Mouse (Mus musculus) adrenal gland, postnatal 4 days (tissue): ENCODE data around the gene Skap1. TPM values are rescaled to one million over a fixed set of nuclear protein-coding genes. Genes with fewer than 3 reads are reported as not detected.

Experiments
- DNase-seq, 2 experiments: peaks; one replicate each; pipeline ENCODE4 v3.0.0; 2021 to 2022; ENCODE audit warnings: low spot score in 2 of 2, mixed read lengths in 2 of 2
- total RNA-seq, 2 experiments: library from RNA; stranded (reverse); gene quantifications; 2 replicates each; pipeline ENCODE4 v1.2.3; 2021

Skap1 gene
- total RNA-seq, 2 experiments from 2014 or later = 6.1 to 7.6 TPM

- no peak for DNase-seq
Measured at GRCm38 (mm10) chr11:96619576-96619975, 155.2 kb downstream of the Skap1 start.

GRCm38 (mm10) chr11:96620006-96620405 is 155.6 kb downstream of the Skap1 start:
- DNase-seq = no peak

GRCm38 (mm10) chr11:96620660-96621059 is 156.3 kb downstream of the Skap1 start:
- DNase-seq = no peak

GRCm38 (mm10) chr11:96621167-96621566 is 156.8 kb downstream of the Skap1 start:
- peak; percentile 53 to 65 for DNase-seq

- DNase-seq = peak; percentile 13 to 48
Measured at GRCm38 (mm10) chr11:96622782-96623181, 158.4 kb downstream of the Skap1 start.

GRCm38 (mm10) chr11:96624436-96624835 is 160.0 kb downstream of the Skap1 start:
- no peak for DNase-seq

- no peak for DNase-seq
Measured at GRCm38 (mm10) chr11:96629775-96630174, 165.4 kb downstream of the Skap1 start.

GRCm38 (mm10) chr11:96631521-96631920 is 167.1 kb downstream of the Skap1 start:
- no peak for DNase-seq

GRCm38 (mm10) chr11:96637927-96638326 is 173.5 kb downstream of the Skap1 start:
- no peak for DNase-seq

GRCm38 (mm10) chr11:96639805-96640204 is 175.4 kb downstream of the Skap1 start:
- DNase-seq = no peak

DNA sequence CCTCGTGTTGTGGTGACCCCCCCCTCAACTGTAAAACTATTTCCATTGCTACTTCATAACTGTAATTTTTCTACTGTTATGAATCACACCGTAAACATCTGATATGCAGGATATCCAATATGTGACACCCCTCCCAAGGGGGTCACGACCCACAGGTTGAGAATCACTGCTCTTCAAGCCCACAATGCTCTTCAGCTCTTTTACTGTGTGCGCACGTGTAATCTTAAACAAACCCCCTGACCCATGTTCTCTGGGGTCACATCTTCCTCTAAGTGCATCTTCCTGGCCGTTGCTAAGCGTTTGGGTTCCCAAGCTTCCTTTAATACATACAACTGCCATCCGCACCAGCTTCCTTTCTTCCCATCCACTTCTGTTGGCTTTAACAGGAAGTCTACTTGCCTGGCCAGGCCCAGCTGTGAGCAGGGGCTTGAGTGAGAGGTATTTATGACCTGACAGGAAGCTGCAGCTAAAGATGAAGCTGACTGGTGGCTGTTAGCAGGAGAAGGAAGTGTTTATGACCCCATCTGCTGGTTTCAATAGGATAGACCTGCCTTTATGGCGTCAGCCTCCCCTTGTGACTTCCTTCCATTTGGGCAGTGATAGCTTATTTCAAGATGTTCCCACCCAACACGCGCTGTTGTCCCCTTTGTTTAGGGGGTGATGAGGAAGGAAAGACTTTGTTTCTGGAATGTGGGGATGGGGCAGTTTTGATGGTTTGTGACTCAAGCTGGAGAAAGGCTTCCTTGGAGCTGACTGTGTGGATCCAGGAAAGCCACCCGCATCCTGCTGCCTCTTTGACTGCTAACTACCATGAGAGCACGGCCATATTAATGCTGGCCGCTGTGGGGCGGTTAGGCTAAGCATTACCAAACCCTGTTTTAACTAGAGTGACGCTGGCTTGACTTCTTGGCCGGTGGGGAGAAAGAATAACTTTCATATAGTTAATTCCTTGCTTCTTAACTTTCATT is 178.1 kb downstream of the Skap1 start:
- no peak for DNase-seq

DNA sequence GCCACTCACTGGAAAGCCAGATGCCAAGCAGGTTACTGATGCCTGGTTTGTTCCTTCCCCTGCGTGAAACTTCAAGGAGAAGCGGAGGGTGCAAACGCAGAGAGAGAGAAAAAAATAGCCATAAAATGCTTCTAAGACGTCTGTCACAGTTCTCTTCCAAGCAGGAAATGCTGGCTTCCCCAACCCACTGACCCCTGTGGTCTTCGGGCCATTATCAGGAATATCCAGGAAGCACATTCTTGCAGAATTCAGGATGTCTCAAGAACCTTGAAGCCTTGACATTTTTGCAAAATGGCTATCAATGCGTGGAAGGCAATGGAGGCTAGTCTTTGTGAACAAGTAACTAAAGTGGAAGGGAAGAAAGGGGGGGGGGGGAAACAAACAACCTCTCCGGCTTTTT is 180.6 kb downstream of the Skap1 start:
- no peak for DNase-seq

DNA sequence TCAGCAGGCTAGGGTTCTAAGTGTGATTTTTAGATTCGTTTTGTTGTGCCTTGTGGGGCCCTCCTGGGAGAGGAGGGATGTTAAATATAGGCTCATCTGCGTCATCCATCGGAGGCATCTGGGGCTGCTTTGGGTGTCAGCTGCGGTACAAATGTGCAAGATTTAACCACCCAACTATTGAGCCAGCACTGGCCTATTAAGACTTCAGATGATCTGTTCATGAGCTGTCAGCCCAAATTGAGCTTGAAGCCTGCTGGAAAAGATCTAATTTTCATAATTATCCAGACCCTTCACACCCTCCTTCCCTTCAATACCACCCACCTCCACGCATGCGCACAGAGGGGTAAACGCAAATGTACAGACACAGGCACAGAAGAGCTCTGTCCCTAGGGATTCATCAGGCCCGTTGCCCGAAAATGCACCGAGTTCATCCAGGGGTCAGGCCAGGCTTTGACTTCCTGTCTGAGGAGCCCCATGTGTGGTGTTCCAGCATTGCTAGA is 181.2 kb downstream of the Skap1 start:
- peak in 1 of 2 experiments; percentile 15 for DNase-seq

DNA sequence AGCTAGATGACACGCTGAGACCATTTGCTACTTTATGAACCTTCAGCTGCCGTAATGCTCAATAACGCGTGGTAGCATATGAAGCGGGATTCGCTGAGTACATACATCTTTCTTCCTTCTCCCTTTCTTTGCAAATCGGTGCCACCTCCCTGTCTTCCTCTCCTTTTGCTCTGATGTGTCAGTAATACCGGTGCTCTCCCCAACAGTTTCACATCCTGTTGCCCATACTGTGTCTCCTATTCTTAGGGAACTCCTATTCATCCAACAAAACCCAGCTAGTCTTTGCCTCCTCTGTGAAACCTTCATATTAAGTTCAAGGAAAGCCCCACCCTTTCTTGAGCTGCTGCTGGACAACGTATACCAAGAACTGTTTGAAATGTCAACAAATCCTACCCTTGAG is 187.5 kb downstream of the Skap1 start:
- no peak for DNase-seq

GRCm38 (mm10) chr11:96653867-96654266 is 189.5 kb downstream of the Skap1 start:
- DNase-seq = no peak

- no peak for DNase-seq
Measured at GRCm38 (mm10) chr11:96658420-96658819, 194.0 kb downstream of the Skap1 start.

GRCm38 (mm10) chr11:96666924-96667323 is 202.5 kb downstream of the Skap1 start:
- no peak for DNase-seq

DNA sequence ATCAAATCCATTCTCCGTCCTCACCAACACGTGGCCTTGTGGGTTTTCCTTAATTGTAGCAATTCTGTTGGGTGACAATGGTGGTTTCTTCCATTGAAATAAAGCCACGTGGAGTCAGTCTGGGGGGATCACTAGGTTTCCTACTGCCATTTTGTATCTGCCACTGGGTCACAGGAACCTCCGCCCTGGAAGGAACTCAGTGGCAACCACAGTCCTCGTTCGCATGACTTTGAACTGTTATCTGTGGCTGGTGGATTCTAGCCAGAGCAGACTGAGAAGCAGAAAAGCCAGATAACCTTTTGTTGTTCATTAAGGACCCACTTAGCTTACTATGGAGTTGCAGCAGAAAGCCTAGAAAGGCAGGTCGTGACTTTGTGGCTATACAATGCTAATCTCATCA is 204.0 kb downstream of the Skap1 start:
- DNase-seq = no peak

DNA sequence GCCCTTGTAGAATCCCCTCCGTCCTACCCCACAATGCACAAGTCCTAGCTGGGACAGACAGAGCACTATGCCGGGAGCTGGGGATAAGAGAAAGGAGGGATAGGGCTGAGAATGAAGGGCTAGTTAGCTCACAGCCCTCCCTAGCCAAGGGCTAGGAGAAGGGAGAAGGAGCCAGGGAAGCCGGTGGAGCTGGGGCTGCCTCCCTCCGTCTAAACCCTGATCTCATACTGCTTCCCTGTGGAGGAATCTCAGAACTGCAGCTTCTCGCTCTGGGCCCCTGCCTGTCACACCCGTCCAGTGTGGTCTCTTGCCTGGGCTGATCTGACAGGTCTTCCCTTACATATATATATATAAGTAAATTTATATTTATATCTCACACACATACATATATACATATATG is 209.4 kb downstream of the Skap1 start:
- peak; percentile 8 to 26 for DNase-seq

- DNase-seq = no peak
Measured at GRCm38 (mm10) chr11:96674786-96675365, 210.5 kb downstream of the Skap1 start.

DNA sequence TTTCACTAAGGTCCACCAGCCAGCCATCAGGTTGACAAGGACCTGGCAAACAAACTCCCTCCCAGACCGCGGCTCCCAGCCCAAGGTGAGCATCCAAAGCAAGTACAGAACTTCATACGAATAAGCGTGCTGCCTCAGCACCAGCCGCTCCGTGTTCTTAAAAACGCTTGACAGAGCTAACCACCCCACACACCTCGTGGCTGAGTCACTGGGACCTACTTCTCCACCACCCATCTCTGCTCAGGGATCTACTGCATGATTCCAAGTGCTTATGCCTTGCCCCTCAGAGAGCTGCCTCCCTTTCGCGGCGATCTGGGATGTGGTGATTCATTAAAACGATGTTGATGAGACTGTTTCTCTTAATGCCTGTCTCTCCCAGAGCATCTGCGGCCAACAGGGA is 213.6 kb downstream of the Skap1 start:
- DNase-seq = no peak

- no peak for DNase-seq
Measured at GRCm38 (mm10) chr11:96679026-96679425, 214.6 kb downstream of the Skap1 start.
